Mouse (Mus musculus): ENCODE data around the gene Atf6. TPM values are rescaled to one million over a fixed set of nuclear protein-coding genes. Genes with fewer than 3 reads are reported as not detected.

Gene Atf6
- total RNA-seq, 2 experiments from 2014 or later: 17.3 to 22.6 TPM

GRCm38 (mm10) chr1:170721560-170721959, 146.0 kb downstream of the Atf6 start:
- ATAC-seq (replicated peaks; ENCODE audit: low FRiP score, poor library complexity, severe bottlenecking): no peak

DNA sequence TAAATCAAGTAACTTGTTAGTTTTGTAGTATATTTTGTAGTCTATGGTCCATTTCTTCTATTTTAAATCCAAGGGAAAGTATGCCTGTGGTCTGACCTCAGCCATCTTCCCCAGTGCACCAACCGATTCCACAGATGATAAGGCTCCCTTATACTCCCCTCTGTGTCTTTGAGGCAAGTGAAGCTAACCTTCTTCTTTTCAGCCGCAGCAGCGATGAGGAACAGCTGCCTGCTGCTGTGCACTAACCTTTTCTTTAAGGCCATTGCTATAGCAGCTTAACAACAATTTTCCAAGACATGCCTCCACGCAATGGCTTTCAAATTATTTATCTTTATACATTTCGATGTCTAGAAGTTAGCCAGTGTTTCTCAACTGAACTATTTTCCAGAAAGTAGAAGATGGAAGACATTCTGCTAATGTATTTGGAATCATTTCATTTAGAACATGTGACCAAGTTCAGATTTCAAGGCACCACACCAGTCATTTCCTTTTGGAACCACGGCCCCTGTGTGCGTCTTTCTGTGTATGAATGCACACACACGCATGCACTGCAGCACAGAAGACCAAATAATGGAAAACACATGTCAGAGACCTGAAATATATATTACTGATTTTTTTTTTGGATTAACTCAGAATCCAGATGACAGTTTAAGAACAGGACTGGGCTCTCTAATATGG, 149.3 kb downstream of the Atf6 start:
- ATAC-seq (replicated peaks; ENCODE audit: low FRiP score, poor library complexity, severe bottlenecking): no peak

DNA sequence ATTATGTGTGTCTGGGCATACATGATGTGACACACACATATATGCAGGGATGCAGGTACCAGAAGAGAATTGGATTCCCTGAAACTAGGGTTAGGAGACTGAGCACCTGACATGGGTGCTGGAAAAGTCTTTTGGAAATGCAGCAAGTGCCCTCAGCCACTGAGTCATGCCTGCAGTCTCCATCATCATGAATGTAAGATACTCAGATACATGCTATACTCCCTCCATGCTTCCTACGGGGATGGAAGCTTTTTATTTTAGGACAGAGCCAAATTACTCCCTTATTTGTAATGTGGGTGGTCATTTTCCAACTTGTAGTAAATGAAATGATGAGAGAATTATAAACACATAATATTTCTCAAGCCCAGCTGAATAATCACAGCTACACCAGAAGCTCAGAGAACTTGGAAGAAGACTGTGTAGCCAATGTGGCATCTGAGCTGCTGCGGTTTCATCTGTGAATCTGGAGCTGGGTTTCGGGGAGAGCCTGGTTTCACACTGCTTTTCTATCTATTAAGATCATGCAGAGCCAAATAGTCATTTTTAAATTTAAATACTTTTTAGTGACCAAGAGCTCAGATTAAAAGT, 150.2 kb downstream of the Atf6 start:
- ATAC-seq (replicated peaks; ENCODE audit: low FRiP score, poor library complexity, severe bottlenecking): no peak

GRCm38 (mm10) chr1:170711731-170712130, 155.8 kb downstream of the Atf6 start:
- no peak for ATAC-seq (replicated peaks; ENCODE audit: low FRiP score, poor library complexity, severe bottlenecking)

DNA sequence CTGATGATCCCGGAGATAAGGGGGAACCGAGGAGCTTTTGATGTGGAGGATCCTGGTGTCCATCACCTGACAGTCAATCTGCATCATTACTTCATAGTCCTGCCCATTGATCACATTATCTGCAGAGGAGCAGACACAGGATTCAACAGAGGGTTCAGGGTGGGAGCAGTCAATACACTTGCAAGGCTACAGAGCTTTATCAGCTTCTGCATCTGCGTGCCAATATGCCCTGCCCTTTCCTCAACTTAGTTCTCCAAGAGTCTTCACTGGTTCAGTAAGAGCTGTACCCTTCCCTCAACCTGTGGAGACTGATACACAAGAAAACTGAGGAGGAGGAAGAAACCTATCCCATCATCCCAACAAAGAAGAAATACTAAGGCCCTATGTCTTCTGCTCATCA, 157.6 kb downstream of the Atf6 start:
- ATAC-seq (replicated peaks; ENCODE audit: low FRiP score, poor library complexity, severe bottlenecking): no peak

DNA sequence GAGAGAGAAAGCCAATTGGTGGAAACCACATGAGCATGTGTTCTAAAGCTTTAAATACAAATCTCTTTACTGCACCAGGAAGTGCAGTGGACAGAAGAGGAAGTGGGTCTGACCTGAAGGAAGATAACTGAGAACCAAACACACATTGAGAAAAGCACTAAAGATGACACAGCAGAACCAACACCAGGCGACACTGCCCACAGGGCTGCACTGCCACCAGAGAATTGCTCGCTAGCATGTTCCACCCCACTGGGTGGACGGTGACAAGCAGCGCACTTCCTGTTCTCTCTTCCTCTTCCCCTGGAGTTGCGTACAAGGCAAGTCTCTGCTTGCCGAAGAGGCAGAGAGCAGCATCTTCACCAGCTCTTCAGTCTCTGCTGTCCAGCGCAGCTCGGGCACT, 158.1 kb downstream of the Atf6 start:
- ATAC-seq (replicated peaks; ENCODE audit: low FRiP score, poor library complexity, severe bottlenecking): 0 out of 2 replicates have a peak, but pooled peaks have one; percentile 40

DNA sequence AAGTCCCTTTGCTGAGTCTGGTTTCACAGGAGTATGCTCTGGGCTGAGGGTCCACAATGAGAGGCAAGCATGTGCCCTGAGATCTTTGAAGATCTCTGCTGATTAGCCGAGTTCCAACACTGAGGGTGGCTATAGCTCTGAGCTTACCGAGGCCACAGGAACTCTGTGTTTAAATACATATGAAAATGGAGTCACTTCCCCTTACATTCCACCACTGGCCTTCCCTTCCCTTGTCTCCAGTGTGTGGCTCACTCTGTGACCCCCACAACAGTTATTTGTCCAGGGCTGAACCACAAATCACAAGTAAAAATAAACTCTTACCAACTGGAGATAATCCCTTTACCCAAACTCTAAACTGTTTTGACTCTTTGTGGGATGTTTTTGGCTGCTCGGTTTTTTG, 158.5 kb downstream of the Atf6 start:
- ATAC-seq (replicated peaks; ENCODE audit: low FRiP score, poor library complexity, severe bottlenecking): no peak

GRCm38 (mm10) chr1:170706046-170706445, 161.5 kb downstream of the Atf6 start:
- no peak for ATAC-seq (replicated peaks; ENCODE audit: low FRiP score, poor library complexity, severe bottlenecking)

- no peak for ATAC-seq (replicated peaks; ENCODE audit: low FRiP score, poor library complexity, severe bottlenecking)
Observed at GRCm38 (mm10) chr1:170704911-170705594, 162.5 kb downstream of the Atf6 start.

DNA sequence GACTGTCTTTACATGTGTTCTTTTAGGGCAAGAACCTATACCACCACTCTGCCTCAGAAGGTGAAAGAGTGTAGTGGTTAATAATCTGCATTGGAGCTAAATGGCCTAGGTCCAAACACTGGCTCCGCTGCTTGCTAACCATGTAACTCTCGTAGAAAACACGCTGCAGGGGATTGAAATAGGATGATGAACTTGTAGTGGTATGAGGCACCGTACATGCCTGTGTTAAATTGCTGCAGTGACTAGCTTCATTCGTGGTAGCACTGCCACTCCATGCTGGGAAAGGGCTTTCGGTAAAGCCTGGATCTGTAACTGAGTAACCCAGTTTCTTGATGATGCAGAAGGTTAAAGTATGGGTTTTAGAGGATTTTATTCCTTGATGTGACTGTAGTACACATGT, 163.5 kb downstream of the Atf6 start:
- no peak for ATAC-seq (replicated peaks; ENCODE audit: low FRiP score, poor library complexity, severe bottlenecking)

- no peak for ATAC-seq (replicated peaks; ENCODE audit: low FRiP score, poor library complexity, severe bottlenecking)
Observed at GRCm38 (mm10) chr1:170702958-170703357, 164.6 kb downstream of the Atf6 start.

- no peak for ATAC-seq (replicated peaks; ENCODE audit: low FRiP score, poor library complexity, severe bottlenecking)
Observed at GRCm38 (mm10) chr1:170702263-170702662, 165.3 kb downstream of the Atf6 start.

DNA sequence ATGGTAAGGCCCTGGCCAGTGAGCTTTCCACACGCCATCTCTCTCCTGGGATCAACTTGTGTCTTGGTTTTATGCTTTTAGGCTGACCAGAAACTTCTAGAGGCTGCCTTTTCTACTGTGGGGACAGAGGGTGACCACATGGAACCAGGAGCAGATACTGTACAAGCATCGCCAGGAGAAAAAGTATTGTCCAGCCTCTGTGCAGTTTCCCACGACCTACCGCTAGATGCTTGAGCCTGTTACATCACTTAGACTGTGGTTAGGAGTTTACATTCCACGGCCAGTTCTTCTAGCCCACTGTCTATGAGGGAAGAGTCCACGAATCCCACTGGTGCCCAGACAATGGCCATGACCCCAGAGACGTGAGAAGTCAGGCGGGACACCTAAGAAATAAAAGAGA, 166.0 kb downstream of the Atf6 start:
- no peak for ATAC-seq (replicated peaks; ENCODE audit: low FRiP score, poor library complexity, severe bottlenecking)

DNA sequence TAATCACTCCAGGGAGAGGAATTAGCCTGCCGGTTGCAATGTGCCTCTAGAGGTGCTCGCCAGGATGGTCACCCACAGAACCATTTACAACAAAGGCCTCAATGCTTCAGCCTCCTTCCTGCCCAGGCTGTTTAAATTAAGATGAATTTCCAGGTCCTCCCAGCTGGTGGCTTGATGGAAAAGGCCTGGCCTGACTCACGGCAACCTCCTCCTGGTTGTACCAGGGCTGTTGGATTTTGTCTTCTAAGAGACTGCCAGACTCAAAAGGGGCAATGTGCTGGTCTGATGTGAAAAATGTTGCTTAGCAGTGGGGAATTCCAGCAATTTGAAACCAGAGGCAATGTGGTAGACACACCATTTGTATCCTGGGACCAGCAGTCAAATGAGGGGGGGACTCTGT, 166.4 kb downstream of the Atf6 start:
- ATAC-seq (replicated peaks; ENCODE audit: low FRiP score, poor library complexity, severe bottlenecking): no peak

GRCm38 (mm10) chr1:170700496-170701027, 167.0 kb downstream of the Atf6 start:
- no peak for ATAC-seq (replicated peaks; ENCODE audit: low FRiP score, poor library complexity, severe bottlenecking)

DNA sequence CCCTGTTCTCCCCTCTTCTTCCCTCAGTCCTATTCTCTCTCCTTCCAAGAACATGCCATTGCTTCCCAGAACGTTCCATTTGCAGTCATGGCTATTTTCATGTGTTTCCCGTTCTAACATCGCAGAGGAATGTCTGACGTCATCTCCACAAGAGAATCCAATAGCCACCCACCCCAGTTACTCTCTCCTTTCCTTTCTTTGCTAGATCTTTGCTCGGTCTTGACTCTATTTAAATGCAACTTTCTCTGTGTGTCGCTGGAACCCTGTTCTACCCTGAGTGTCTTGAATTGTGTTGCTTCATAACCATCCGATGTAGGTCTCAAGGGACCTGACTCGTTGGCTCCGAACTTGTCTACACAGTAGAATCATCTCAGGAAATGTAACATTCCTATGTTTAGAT, 168.0 kb downstream of the Atf6 start:
- ATAC-seq (replicated peaks; ENCODE audit: low FRiP score, poor library complexity, severe bottlenecking): no peak

DNA sequence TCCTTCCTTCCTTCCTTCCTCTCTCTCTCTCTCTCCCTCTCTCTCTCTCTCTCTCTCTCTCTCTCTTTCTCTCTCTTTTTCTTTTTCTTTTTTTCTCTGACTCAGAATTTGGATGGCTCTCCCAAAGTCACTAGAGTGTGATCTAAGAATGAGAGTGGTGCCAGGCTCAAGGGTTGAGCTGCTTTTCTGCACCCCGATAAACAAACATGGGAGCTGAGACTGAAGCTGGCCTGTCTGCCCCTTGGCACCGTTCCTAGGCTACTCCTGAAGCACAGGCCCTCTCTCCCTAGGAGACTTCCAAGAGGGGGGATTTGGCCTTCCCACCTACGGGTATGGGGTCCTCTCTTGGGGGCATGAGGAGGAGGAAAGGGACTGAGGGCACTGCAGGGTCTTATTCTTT, 168.8 kb downstream of the Atf6 start:
- no peak for ATAC-seq (replicated peaks; ENCODE audit: low FRiP score, poor library complexity, severe bottlenecking)

GRCm38 (mm10) chr1:170697771-170698356, 169.7 kb downstream of the Atf6 start:
- ATAC-seq (replicated peaks; ENCODE audit: low FRiP score, poor library complexity, severe bottlenecking): no peak

- ATAC-seq (replicated peaks; ENCODE audit: low FRiP score, poor library complexity, severe bottlenecking): no peak
Observed at GRCm38 (mm10) chr1:170696996-170697395, 170.6 kb downstream of the Atf6 start.

DNA sequence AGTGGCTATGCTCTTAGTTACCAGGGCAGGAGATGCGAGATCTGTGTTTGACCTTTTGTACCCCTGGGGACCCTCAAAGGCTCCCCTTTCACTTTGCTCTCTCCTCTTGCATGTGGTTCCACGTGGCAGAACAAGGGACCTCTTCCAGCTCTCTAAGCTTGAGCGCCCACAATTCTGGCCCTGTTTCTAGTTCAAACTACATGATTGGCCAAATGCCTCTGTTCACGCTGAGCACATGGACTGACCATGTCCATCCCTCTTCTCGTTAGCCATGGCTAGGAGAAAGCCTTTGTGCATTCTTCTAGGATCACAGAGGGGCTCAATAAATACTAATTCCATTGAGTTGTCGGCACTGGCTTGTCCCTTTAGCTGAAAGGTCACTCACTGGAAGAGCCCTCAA, 172.2 kb downstream of the Atf6 start:
- no peak for ATAC-seq (replicated peaks; ENCODE audit: low FRiP score, poor library complexity, severe bottlenecking)

DNA sequence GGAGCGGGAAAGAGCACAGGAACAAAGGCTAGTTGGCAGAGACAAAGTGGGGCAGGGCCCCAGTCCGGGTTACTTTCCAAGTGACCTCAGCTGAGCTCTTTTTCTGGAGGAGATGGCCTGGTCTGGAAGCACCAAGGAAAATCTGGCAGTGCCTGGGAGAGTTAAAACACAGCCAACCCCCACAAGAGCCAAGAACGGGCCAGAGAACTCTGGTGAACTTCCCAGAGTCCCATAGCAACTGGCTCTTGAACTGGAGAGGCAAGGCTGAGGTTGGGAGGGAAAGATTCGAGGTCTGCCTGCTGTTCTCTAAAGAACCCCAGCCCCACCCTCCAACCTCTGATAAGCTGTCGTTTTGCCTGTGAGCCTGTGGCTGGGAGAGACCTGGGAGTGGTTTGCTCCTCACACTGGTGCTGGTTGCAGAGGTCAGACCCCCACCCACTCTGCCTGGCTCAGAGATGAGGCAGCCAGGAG, 172.7 kb downstream of the Atf6 start:
- no peak for ATAC-seq (replicated peaks; ENCODE audit: low FRiP score, poor library complexity, severe bottlenecking)

Data from erythroblast, adult 5-6 weeks (primary cell).